Mouse (Mus musculus) stomach, postnatal 0 days (tissue): ENCODE results near the gene Kat8. TPM values are rescaled to one million over a fixed set of nuclear protein-coding genes. Genes with fewer than 3 reads are reported as not detected.

Experiments
- ATAC-seq: fragments of 200-750 bp; cut with Nextera tagmentation; 2 replicates; pipeline ENCODE4 v1.8.0; 2017; ENCODE audit not compliant: low FRiP score, low TSS enrichment
- DNase-seq: peaks from one replicate; pipeline ENCODE4 v3.0.0-alpha.2; 2016; ENCODE audit warnings: low spot score
- H3K27ac ChIP-seq: fragments of 300-500 bp; sonication (generic); replicated peaks from 2 replicates; pipeline ENCODE4 v1.5.1; 2014; ENCODE audit warnings: mild to moderate bottlenecking, control low read depth
- H3K27me3 ChIP-seq: fragments of 300-500 bp; sonication (generic); 2 replicates; pipeline ENCODE4 v1.6.1; 2014; ENCODE audit warnings: low read length; ENCODE audit not compliant: control insufficient read depth, insufficient read depth
- H3K36me3 ChIP-seq: fragments of 300-500 bp; sonication (generic); 2 replicates; pipeline ENCODE4 v1.6.1; 2014; ENCODE audit warnings: low read length, mixed read lengths; ENCODE audit not compliant: control insufficient read depth, insufficient read depth
- H3K4me1 ChIP-seq: fragments of 300-500 bp; sonication (generic); replicated peaks from 2 replicates; pipeline ENCODE4 v1.6.1; 2014; ENCODE audit warnings: antibody characterized with exemption; ENCODE audit not compliant: control insufficient read depth, insufficient read depth
- H3K4me2 ChIP-seq: fragments of 300-500 bp; sonication (generic); replicated peaks from 2 replicates; pipeline ENCODE4 v1.6.1; 2014; ENCODE audit warnings: low read depth, mild to moderate bottlenecking, control low read depth, moderate library complexity
- H3K4me3 ChIP-seq: fragments of 300-500 bp; sonication (generic); 2 replicates; pipeline ENCODE4 v1.5.1; 2014; ENCODE audit warnings: low read depth, low read length, control low read depth
- H3K9ac ChIP-seq: fragments of 300-500 bp; sonication (generic); 2 replicates; pipeline ENCODE4 v1.6.1; 2014; ENCODE audit warnings: mild to moderate bottlenecking, low read length, control low read depth, mixed read lengths
- H3K9me3 ChIP-seq: fragments of 300-500 bp; sonication (generic); 2 replicates; pipeline ENCODE4 v1.6.1; 2016; ENCODE audit warnings: low read length; ENCODE audit not compliant: control insufficient read depth
- CTCF ChIP-seq: IDR thresholded peaks from 2 replicates; pipeline ENCODE4 v1.5.1; 2016; ENCODE audit warnings: antibody characterized with exemption, low read depth, mild to moderate bottlenecking, moderate library complexity
- EP300 ChIP-seq: optimal IDR thresholded peaks from 2 replicates; pipeline ENCODE3; 2016; ENCODE audit warnings: antibody characterized with exemption
- WGBS: fragments of 180-500 bp; shearing (Covaris S2); extraction: QIAGEN DNeasy Blood & Tissue Kit; methylation state at CpG from one replicate; pipeline ENCODE4 v1.1.7; 2014; 5-methylcytosine and 5-hydroxymethylcytosine counted together
- polyA plus RNA-seq: library from polyadenylated mRNA; unstranded; fragments of >200 nt; fragmentation: Nextera tagmentation; extraction: Ambion mirVana; gene quantifications from 2 replicates; pipeline ENCODE4 v1.2.1, GENCODE M21; 2015

Kat8 gene
- polyA plus RNA-seq, 1 experiment from 2014 or later = 15.1 TPM

- Histone ChIP-seq H3K4me3 (no peak overlapping the region), H3K27ac (no peak overlapping the region), H3K36me3 (peaks cover 36% of the 10 kb centered on the region), H3K4me2 (no peak overlapping the region), H3K27me3 (no peaks in the 10 kb centered on the region), H3K4me1 (0 out of 2 replicates have a peak, but pooled peaks cover 3% of the 10 kb centered on the region), H3K9ac (no peak overlapping the region), H3K9me3 (no peaks in the 10 kb centered on the region)
- 82% methylated on average over 12 of the region's 12 CpGs for WGBS
- TF ChIP-seq EP300 (no peak), CTCF (no peak)
- no peak for ATAC-seq
- no peak for DNase-seq
Observed at GRCm38 (mm10) chr7:127880431-127880830, 31.9 kb upstream of the Kat8 start.

- no peaks in the 10 kb centered on the region for H3K4me1 ChIP-seq
Observed at GRCm38 (mm10) chr7:127885951-127886350, 26.4 kb upstream of the Kat8 start.

GRCm38 (mm10) chr7:127886551-127886950, 25.8 kb upstream of the Kat8 start:
- WGBS = 90% methylated on average over 6 of the region's 6 CpGs
- H3K9ac ChIP-seq = no peak overlapping the region
- DNase-seq = no peak

More at GRCm38 (mm10) chr7:127885951-127886350, 26.4 kb upstream of the Kat8 start:
- no peaks in the 10 kb centered on the region for H3K9me3 ChIP-seq
- no peak overlapping the region for H3K9ac ChIP-seq
- ATAC-seq (peak; percentile 36; the same call in 1 of the 2 replicates), DNase-seq (peak; percentile 64)
- H3K4me3 ChIP-seq = no peak overlapping the region
- 42% methylated on average over 6 of the region's 6 CpGs for WGBS
- no peak for TF ChIP-seq EP300
- TF ChIP-seq CTCF = no peak
- H3K36me3 ChIP-seq = peaks cover 22% of the 10 kb centered on the region; the same call in 1 of the 2 replicates
- H3K4me2 ChIP-seq = no peak overlapping the region
- no peaks in the 10 kb centered on the region for H3K27me3 ChIP-seq
- H3K27ac ChIP-seq = no peak overlapping the region

GRCm38 (mm10) chr7:127887191-127887590, 25.1 kb upstream of the Kat8 start:
- Histone ChIP-seq H3K27ac (no peak overlapping the region), H3K27me3 (no peaks in the 10 kb centered on the region), H3K4me3 (no peak overlapping the region), H3K36me3 (peaks cover 14% of the 10 kb centered on the region; the same call in 1 of the 2 replicates), H3K4me2 (no peak overlapping the region), H3K4me1 (no peaks in the 10 kb centered on the region), H3K9me3 (no peaks in the 10 kb centered on the region), H3K9ac (no peak overlapping the region)
- ATAC-seq = no peak
- no peak for TF ChIP-seq CTCF
- WGBS = 86% methylated on average over 8 of the region's 8 CpGs
- no peak for DNase-seq

More at GRCm38 (mm10) chr7:127886551-127886950, 25.8 kb upstream of the Kat8 start:
- Histone ChIP-seq H3K4me1 (no peaks in the 10 kb centered on the region), H3K27ac (no peak overlapping the region), H3K4me3 (no peak overlapping the region), H3K4me2 (no peak overlapping the region), H3K27me3 (no peaks in the 10 kb centered on the region), H3K36me3 (peaks cover 16% of the 10 kb centered on the region; the same call in 1 of the 2 replicates), H3K9me3 (no peaks in the 10 kb centered on the region)
- TF ChIP-seq CTCF (no peak), EP300 (no peak)
- ATAC-seq = no peak

- no peaks in the 10 kb centered on the region for H3K9me3 ChIP-seq
- no peaks in the 10 kb centered on the region for H3K4me1 ChIP-seq
- H3K9ac ChIP-seq = no peak overlapping the region
- DNase-seq (no peak), ATAC-seq (no peak)
- WGBS = 75% methylated on average over 3 of the region's 3 CpGs
- no peaks in the 10 kb centered on the region for H3K27me3 ChIP-seq
- no peak overlapping the region for H3K4me2 ChIP-seq
- TF ChIP-seq EP300 = no peak
- TF ChIP-seq CTCF = no peak
- peaks cover 12% of the 10 kb centered on the region; the same call in 1 of the 2 replicates for H3K36me3 ChIP-seq
- H3K4me3 ChIP-seq = no peak overlapping the region
- no peak overlapping the region for H3K27ac ChIP-seq
Observed at GRCm38 (mm10) chr7:127887781-127888180, 24.5 kb upstream of the Kat8 start.

- no peak overlapping the region for H3K9ac ChIP-seq
- H3K36me3 ChIP-seq = peaks cover 9% of the 10 kb centered on the region; the same call in 1 of the 2 replicates
- ATAC-seq = no peak
Observed at GRCm38 (mm10) chr7:127888821-127889220, 23.5 kb upstream of the Kat8 start.

More at GRCm38 (mm10) chr7:127888821-127889220, 23.5 kb upstream of the Kat8 start:
- no peak overlapping the region for H3K4me2 ChIP-seq
- WGBS = 62% methylated on average over 3 of the region's 3 CpGs
- DNase-seq = no peak
- H3K4me1 ChIP-seq = no peaks in the 10 kb centered on the region
- no peak overlapping the region for H3K27ac ChIP-seq
- H3K9me3 ChIP-seq = no peaks in the 10 kb centered on the region
- H3K4me3 ChIP-seq = no peak overlapping the region
- TF ChIP-seq CTCF (no peak), EP300 (no peak)
- no peaks in the 10 kb centered on the region for H3K27me3 ChIP-seq
